Mouse (Mus musculus): ENCODE results near the gene Npas3.

DNA sequence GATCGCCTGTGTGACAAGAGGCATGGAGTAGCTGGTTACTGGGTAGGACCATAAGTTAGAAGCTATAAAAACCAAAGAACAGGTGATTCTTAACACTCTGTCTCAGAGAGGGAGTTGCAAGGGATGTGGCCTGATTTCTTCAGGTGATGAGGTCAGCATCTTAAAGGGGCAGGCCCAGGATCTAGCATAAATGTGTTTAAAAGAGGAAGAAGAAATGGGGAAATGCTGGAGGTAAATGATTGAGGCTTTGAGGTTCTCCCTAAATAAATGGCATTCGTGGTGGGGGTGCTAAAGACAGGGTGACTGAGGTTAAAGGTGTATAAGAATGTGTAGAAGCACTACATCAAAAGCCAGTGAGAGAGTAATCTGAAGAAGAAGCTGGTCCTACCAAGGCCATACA, 193.6 kb downstream of the Npas3 start:
- TF ChIP-seq POLR2A (IDR thresholded peaks at IDR 0.05; ENCODE audit: control insufficient read depth, extremely low read depth, insufficient read depth, low read length, poor library complexity) (no peak), CTCF (IDR thresholded peaks at IDR 0.05; ENCODE audit: borderline replicate concordance, control insufficient read depth, extremely low read depth, insufficient read depth, low read length, poor library complexity) (no peak)
